Mouse (Mus musculus) liver, embryonic 16.5 days (tissue): Measurements from ENCODE around the gene Ssx2ip. TPM values are rescaled to one million over a fixed set of nuclear protein-coding genes. Genes with fewer than 3 reads are reported as not detected.
A peak's percentile ranks its signal among the peaks of the same experiment; 100 is the strongest.

ENCODE experiments used
- ATAC-seq: fragments of 200-750 bp; cut with Nextera tagmentation; 2 replicates; pipeline ENCODE4 v1.8.0; 2017; ENCODE audit warnings: low read depth, mild to moderate bottlenecking, moderate number of reproducible peaks, moderate library complexity
- H3K27ac ChIP-seq: fragments of 300-500 bp; sonication (generic); 2 replicates; pipeline ENCODE4 v1.5.1; 2014; ENCODE audit warnings: mild to moderate bottlenecking, low read length
- H3K27me3 ChIP-seq: fragments of 300-500 bp; sonication (generic); 2 replicates; pipeline ENCODE4 v1.6.1; 2014; ENCODE audit warnings: low read depth, low read length, mixed read lengths; ENCODE audit not compliant: control insufficient read depth, insufficient read depth
- H3K36me3 ChIP-seq: fragments of 300-500 bp; sonication (generic); 2 replicates; pipeline ENCODE4 v1.6.1; 2014; ENCODE audit warnings: mild to moderate bottlenecking; ENCODE audit not compliant: control insufficient read depth, insufficient read depth
- H3K4me1 ChIP-seq: fragments of 300-500 bp; sonication (generic); 2 replicates; pipeline ENCODE4 v1.6.1; 2014; ENCODE audit warnings: low read depth, low read length, mixed read lengths; ENCODE audit not compliant: control insufficient read depth
- H3K4me2 ChIP-seq: fragments of 300-500 bp; sonication (generic); 2 replicates; pipeline ENCODE4 v1.6.1; 2014; ENCODE audit warnings: low read depth, low read length, mixed read lengths
- H3K4me3 ChIP-seq: fragments of 300-500 bp; sonication (generic); 2 replicates; pipeline ENCODE4 v1.5.1; 2014; ENCODE audit warnings: low read depth, mild to moderate bottlenecking, low read length
- H3K9ac ChIP-seq: fragments of 300-500 bp; sonication (generic); 2 replicates; pipeline ENCODE4 v1.6.1; 2014; ENCODE audit warnings: low read depth, low read length
- H3K9me3 ChIP-seq: fragments of 300-500 bp; sonication (generic); replicated peaks from 2 replicates; pipeline ENCODE4 v1.6.1; 2016; ENCODE audit warnings: low read length; ENCODE audit not compliant: control insufficient read depth
- WGBS: fragments of 180-500 bp; shearing (Covaris S2); extraction: QIAGEN DNeasy Blood & Tissue Kit; methylation state at CpG from one replicate; pipeline ENCODE4 v1.1.7; 2014; ENCODE audit not compliant: insufficient replicate concordance; 5-methylcytosine and 5-hydroxymethylcytosine counted together
- polyA plus RNA-seq: library from polyadenylated mRNA; unstranded; fragments of >200 nt; fragmentation: Nextera tagmentation; extraction: Ambion mirVana; gene quantifications from 2 replicates; pipeline ENCODE4 v1.2.1, GENCODE M21; 2015

Ssx2ip gene
- polyA plus RNA-seq, 1 experiment from 2014 or later = 60.7 TPM

DNA sequence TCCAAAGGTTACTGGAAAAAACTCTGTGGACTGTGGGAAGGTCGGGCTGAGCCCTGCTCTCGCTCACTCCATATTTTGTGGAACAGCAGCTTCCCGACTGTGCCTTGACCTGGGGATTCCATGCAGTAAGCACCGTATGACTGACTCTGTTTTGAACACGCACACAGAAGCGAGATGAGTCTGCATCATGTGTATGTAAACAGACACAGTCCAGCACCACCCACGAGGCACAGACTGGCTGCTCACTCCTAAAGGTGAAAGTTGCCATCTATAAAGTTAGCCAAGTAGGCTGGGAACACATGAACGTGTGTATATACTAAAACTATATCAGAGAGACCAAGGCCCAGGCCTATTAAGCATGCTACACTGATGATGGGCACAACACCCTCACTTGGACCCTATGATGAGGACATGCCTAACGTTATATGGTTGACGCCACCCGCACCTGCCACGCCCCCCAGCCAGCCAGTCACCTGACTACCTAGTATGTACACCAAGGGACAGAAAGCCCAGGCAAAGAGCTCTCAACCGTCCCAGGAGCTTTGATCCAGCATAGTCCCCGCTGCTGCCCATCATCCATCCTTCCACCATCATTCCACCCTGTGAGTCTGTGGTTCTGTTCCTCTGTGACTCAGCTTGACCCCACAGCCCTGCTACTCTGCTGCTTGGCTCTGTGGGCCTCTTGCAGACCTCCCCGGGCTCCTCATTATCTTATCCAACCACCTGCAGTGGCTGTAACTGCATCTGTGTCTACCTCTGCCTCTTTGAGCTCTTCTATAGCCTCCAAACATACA, 27.9 kb upstream of the Ssx2ip start:
- H3K27ac ChIP-seq = peak overlapping the region; percentile 93
- peaks cover 46% of the 10 kb centered on the region for H3K4me1 ChIP-seq
- H3K9ac ChIP-seq = peak overlapping the region; percentile 46
- H3K4me3 ChIP-seq = 0 out of 2 replicates have a peak overlapping the region, but pooled peaks have one; percentile 7
- ATAC-seq = peak; percentile 97
- WGBS = 59% methylated on average over 15 of the region's 15 CpGs
- H3K4me2 ChIP-seq = peak overlapping the region; percentile 62
- H3K9me3 ChIP-seq = no peaks in the 10 kb centered on the region
- no peaks in the 10 kb centered on the region for H3K36me3 ChIP-seq
- no peaks in the 10 kb centered on the region for H3K27me3 ChIP-seq

DNA sequence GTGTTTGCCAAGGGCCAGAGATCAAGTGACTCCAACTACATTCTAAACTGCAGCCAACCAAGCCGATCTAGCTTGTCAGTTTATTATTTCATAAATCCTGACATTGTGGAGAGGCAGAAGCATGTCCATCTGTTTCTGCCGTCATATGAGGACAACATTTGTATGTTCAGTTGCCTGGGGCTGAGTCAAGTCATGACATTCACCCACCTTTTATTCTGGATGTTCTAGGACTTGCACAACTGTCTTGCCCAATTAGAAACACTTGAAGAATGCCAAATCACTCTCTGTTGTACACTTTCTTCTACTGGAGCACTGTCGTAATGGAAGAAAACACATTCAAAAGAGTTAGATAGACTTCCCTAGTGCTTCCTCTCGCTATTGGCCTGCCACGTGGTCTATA, 27.2 kb upstream of the Ssx2ip start:
- peak overlapping the region; percentile 46; the same call in 1 of the 2 replicates for H3K9ac ChIP-seq
- peak overlapping the region; percentile 93 for H3K27ac ChIP-seq
- H3K4me2 ChIP-seq = peak overlapping the region; percentile 62
- H3K27me3 ChIP-seq = no peaks in the 10 kb centered on the region
- H3K36me3 ChIP-seq = no peaks in the 10 kb centered on the region
- no peak overlapping the region for H3K4me3 ChIP-seq
- WGBS = 70% methylated on average over 5 of the region's 5 CpGs
- H3K9me3 ChIP-seq = no peaks in the 10 kb centered on the region
- peaks cover 48% of the 10 kb centered on the region for H3K4me1 ChIP-seq
- no peak for ATAC-seq

DNA sequence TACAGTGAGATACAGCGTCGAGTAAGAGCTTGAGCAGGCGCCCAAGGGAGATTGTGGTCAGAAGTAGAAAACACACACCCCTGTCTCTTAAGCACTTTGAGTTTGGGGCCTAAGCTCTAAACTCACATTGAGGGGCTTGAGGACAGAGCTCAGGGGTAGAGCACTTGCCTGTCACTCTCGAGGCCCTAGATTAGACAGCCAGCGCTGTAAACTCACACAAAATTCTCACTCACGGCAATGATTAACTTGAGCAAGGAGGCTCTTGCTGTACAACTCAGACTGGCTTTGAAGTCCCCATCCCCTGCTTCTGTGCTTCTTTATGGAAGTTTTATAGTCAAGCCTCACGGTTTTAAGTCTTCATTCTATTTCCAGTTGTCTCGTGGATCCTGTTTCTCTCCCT, 25.7 kb upstream of the Ssx2ip start:
- Histone ChIP-seq H3K4me3 (no peak overlapping the region), H3K27me3 (no peaks in the 10 kb centered on the region), H3K9ac (no peak overlapping the region), H3K4me1 (peaks cover 48% of the 10 kb centered on the region), H3K9me3 (no peaks in the 10 kb centered on the region), H3K4me2 (no peak overlapping the region), H3K27ac (peak overlapping the region; percentile 93), H3K36me3 (no peaks in the 10 kb centered on the region)
- no peak for ATAC-seq
- 64% methylated on average over 8 of the region's 8 CpGs for WGBS

DNA sequence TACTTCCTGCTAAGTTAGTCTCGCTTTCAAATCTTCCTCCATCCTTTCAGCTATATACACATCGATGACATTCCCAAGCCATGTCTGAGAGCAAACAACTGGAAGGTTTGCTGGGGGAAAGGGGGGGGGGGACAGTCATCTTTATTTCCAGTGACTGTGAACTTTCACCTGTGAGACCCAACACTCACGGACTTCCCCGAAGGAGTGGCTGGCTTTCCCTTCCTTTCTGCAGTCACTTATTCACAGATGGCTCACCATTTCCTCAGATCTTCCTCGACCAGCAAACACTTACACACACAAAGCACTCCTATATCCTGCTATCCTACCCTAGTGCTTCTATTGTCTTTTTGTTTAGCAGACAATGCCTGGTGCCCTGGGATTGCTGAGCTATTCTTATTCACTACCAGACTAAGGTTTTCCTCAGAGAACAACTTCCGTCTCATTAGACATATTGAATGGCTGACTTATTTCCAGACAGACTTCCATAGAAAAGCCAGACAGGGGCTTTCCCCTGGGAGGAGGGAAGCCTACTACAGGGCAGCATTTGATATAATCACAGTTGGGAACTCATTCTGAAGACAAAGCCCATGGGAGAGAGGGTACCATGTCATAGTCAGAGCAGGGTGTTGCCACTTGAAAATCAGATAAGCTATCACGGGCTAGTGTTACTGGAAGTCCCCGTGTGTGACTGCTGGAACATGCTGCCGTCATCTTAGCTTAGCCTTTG, 24.5 kb upstream of the Ssx2ip start:
- no peak overlapping the region for H3K4me2 ChIP-seq
- no peak overlapping the region for H3K9ac ChIP-seq
- no peaks in the 10 kb centered on the region for H3K9me3 ChIP-seq
- no peak overlapping the region for H3K27ac ChIP-seq
- H3K4me1 ChIP-seq = peaks cover 48% of the 10 kb centered on the region
- no peak for ATAC-seq
- no peak overlapping the region for H3K4me3 ChIP-seq
- H3K27me3 ChIP-seq = no peaks in the 10 kb centered on the region
- H3K36me3 ChIP-seq = no peaks in the 10 kb centered on the region
- 32% methylated on average over 9 of the region's 9 CpGs for whole genome bisulfite sequencing

DNA sequence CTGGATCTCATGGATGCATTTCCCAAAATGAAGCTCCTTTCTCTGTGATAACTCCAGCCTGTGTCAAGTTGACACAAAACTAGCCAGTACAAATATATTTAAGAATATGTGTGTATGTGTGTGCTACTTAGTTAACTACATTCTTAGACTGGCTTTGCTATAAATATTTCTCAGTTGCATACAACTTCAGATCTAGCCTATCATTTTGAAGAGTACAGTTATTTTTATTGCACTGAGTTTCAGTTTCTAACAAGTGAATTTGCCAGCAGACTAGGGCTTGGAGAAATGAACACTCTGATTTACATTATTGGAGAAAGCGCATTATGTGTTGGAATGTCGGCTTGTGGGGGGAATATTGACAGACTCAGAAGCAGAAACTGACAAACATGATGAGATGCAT, 23.6 kb upstream of the Ssx2ip start:
- no peak overlapping the region for H3K4me3 ChIP-seq
- no peaks in the 10 kb centered on the region for H3K36me3 ChIP-seq
- H3K9ac ChIP-seq = no peak overlapping the region
- no peaks in the 10 kb centered on the region for H3K27me3 ChIP-seq
- no peak for ATAC-seq
- H3K4me1 ChIP-seq = peaks cover 42% of the 10 kb centered on the region
- no peak overlapping the region for H3K4me2 ChIP-seq
- H3K27ac ChIP-seq = no peak overlapping the region
- 91% methylated on average over 2 of the region's 2 CpGs for WGBS
- H3K9me3 ChIP-seq = no peaks in the 10 kb centered on the region

DNA sequence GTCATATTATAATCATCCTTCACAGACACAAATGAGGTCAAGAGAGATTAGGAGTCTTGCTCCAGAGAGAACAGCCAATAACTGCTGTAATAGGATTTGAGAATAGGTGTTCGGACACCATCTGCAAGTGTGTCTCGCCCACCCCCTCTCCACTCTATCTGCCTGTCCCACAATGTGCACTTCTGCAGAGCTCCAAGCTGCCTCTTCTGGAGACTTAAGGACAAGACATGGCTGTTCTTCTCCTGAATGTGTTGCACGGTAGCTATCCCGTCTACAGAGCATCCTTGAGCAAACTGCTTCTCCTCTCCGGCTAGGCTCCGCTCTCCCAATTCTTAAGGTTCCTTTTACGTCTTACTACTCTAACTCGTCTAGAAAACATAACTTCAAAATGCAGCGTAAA, 23.0 kb upstream of the Ssx2ip start:
- 71% methylated on average over 9 of the region's 9 CpGs for WGBS
- ATAC-seq = no peak
- H3K27ac ChIP-seq = no peak overlapping the region
- H3K36me3 ChIP-seq = no peaks in the 10 kb centered on the region
- no peak overlapping the region for H3K4me3 ChIP-seq
- no peak overlapping the region for H3K4me2 ChIP-seq
- H3K9me3 ChIP-seq = no peaks in the 10 kb centered on the region
- no peak overlapping the region for H3K9ac ChIP-seq
- no peaks in the 10 kb centered on the region for H3K27me3 ChIP-seq
- peaks cover 36% of the 10 kb centered on the region for H3K4me1 ChIP-seq

DNA sequence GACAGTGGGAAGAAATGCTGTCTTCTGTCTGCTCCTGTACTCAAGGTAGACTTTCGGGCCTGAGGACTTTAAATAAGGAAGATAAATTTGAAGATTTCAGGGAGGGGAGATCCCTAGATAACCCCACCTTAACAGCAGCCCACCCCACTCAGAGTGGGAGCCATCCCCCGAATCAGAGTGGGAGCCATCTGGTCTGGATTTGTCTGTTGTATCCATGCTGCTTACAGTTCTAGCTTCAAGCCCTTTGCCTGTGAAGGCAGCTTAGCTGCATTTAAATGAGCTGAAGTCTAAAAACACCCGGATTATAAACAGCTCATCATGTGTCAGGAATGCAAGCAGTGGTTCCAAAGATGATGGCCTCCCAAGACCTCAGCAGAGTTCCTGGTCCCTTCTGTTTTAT, 17.6 kb upstream of the Ssx2ip start:
- Histone ChIP-seq H3K27me3 (no peaks in the 10 kb centered on the region), H3K9ac (no peak overlapping the region), H3K9me3 (no peaks in the 10 kb centered on the region), H3K4me2 (no peak overlapping the region), H3K36me3 (no peaks in the 10 kb centered on the region), H3K27ac (no peak overlapping the region), H3K4me3 (no peak overlapping the region), H3K4me1 (peaks cover 11% of the 10 kb centered on the region)
- ATAC-seq = no peak
- 69% methylated on average over 3 of the region's 3 CpGs for WGBS

DNA sequence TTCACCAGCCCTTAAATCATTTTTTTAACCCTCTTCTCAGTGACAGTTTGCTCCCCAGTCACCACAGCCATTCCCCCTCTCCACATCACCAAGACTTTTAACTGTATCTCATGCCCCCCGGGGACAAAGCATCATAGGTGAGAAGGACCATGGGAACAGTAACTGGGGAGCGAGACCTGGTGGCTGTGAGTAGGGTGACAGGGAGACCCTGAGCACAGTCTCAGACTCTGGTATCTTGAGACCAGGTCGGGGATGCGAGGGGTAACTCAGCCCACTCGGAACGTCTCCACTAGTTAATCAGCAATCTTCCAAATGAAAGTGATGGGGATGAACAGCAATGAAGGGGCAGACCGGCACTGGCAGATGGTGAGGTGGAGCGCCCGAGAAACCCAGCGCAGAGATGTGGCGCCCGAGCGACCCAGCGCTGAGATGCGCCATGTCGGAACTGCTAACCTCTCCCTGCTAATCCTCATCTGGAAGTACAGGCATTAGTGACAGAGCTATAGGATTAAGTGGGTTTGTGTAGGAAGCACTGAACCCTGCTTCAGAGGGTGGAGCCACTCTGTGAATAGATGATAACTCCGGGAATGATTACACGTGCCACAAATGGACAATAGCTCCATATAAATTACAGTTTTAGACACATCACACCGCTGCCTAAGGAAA, 11.7 kb upstream of the Ssx2ip start:
- Histone ChIP-seq H3K9me3 (no peaks in the 10 kb centered on the region), H3K4me3 (peak overlapping the region; percentile 22), H3K4me1 (peaks cover 38% of the 10 kb centered on the region), H3K27ac (peak overlapping the region; percentile 87), H3K4me2 (peak overlapping the region; percentile 65), H3K9ac (no peak overlapping the region), H3K27me3 (no peaks in the 10 kb centered on the region), H3K36me3 (no peaks in the 10 kb centered on the region)
- 51% methylated on average over 19 of the region's 19 CpGs for WGBS
- peak; percentile 81 for ATAC-seq
